ENCODE assay signal across 8 mouse cellular contexts in genomic region chrY:808991-809661, GRCm38 (mm10). TPM values are rescaled to one million over a fixed set of nuclear protein-coding genes. Genes with fewer than 3 reads are reported as not detected.
A peak's percentile ranks its signal among the peaks of the same experiment; 100 is the strongest.
DNase-seq lines count a peak whose midpoint lies in the region; ATAC-seq and TF ChIP-seq lines count a peak whose summit lies in the region.

No protein-coding gene starts in this region.

- intact Hi-C loops in left cerebral cortex, adult 2 months (cut with DNase I) = no loop called here

- H3K4me2 ChIP-seq in forebrain, embryonic 16.5 days (ENCODE audit: low read length) = peak overlapping the region; percentile 28
- H3K4me2 ChIP-seq in kidney, embryonic 16.5 days (replicated peaks; ENCODE audit: low read depth, low read length) = peak overlapping the region; percentile 44
- H3K4me2 ChIP-seq in midbrain, embryonic 14.5 days (ENCODE audit: low read length) = peak overlapping the region; percentile 38

- H3K27me3 ChIP-seq in forebrain, embryonic 16.5 days (replicated peaks; ENCODE audit: control insufficient read depth, insufficient read depth, low read length) = no peaks in the 10 kb centered on the region
- no peaks in the 10 kb centered on the region for H3K27me3 ChIP-seq in kidney, embryonic 16.5 days (ENCODE audit: insufficient read depth, low read length)
- H3K27me3 ChIP-seq in midbrain, embryonic 14.5 days (ENCODE audit: control insufficient read depth, insufficient read depth, low read length) = no peaks in the 10 kb centered on the region

- WGBS in forebrain, embryonic 16.5 days = 0% methylated on average over 4 of the region's 15 CpGs
- 0% methylated on average over 3 of the region's 15 CpGs for WGBS in kidney, embryonic 16.5 days
- 0% methylated on average over 12 of the region's 15 CpGs for WGBS in midbrain, embryonic 14.5 days

- no peak for TF ChIP-seq CTCF in layer of hippocampus, adult 2 months (conservative IDR thresholded peaks at IDR 0.05)
- TF ChIP-seq CTCF in left cerebral cortex, adult 2 months (IDR thresholded peaks at IDR 0.05) = no peak

- no peak overlapping the region for H3K27ac ChIP-seq in forebrain, embryonic 16.5 days (ENCODE audit: low read length)
- peak overlapping the region; percentile 63 for H3K27ac ChIP-seq in kidney, embryonic 16.5 days (ENCODE audit: low read length)
- no peak overlapping the region for H3K27ac ChIP-seq in midbrain, embryonic 14.5 days (replicated peaks; ENCODE audit: low read depth, low read length)
- H3K27ac ChIP-seq in layer of hippocampus, adult 2 months = no peak overlapping the region
- no peak overlapping the region for H3K27ac ChIP-seq in left cerebral cortex, adult 2 months

- H3K9ac ChIP-seq in forebrain, embryonic 16.5 days (replicated peaks; ENCODE audit: low read depth, low read length) = no peak overlapping the region
- no peak overlapping the region for H3K9ac ChIP-seq in kidney, embryonic 16.5 days (replicated peaks; ENCODE audit: low read length)
- H3K9ac ChIP-seq in midbrain, embryonic 14.5 days (replicated peaks; ENCODE audit: low read length) = no peak overlapping the region

- peak; percentile 39 for DNase-seq in urinary bladder, postnatal 14 days (ENCODE audit: low spot score)
- no peak for DNase-seq in urinary bladder, adult 2 months (ENCODE audit: low spot score)
- DNase-seq in midbrain, embryonic 14.5 days = peak; percentile 37
- no peak for DNase-seq in layer of hippocampus, adult 2 months (ENCODE audit: low spot score in 2 of 2)
- DNase-seq in left cerebral cortex, adult 2 months (ENCODE audit: extremely low spot score in 1 of 2, low spot score in 2 of 2) = no peak

- H3K4me3 ChIP-seq in forebrain, embryonic 16.5 days (replicated peaks; ENCODE audit: low read length) = no peak overlapping the region
- peak overlapping the region; percentile 27 for H3K4me3 ChIP-seq in kidney, embryonic 16.5 days (ENCODE audit: low read length)
- H3K4me3 ChIP-seq in midbrain, embryonic 14.5 days (replicated peaks; ENCODE audit: low read depth, low read length) = no peak overlapping the region
- H3K4me3 ChIP-seq in layer of hippocampus, adult 2 months = no peak overlapping the region
- H3K4me3 ChIP-seq in left cerebral cortex, adult 2 months = no peak overlapping the region

- ATAC-seq in forebrain, embryonic 16.5 days = peak; percentile 55
- peak; percentile 94 for ATAC-seq in kidney, embryonic 16.5 days (ENCODE audit: low FRiP score, low TSS enrichment)
- ATAC-seq in midbrain, embryonic 14.5 days (ENCODE audit: low FRiP score, low TSS enrichment) = peak; percentile 48
- no peak for ATAC-seq in megakaryocyte progenitor cell, adult 5-6 weeks (replicated peaks; ENCODE audit: poor library complexity)

- no peaks in the 10 kb centered on the region for H3K4me1 ChIP-seq in forebrain, embryonic 16.5 days (replicated peaks; ENCODE audit: control insufficient read depth, insufficient read depth, low read length)
- no peaks in the 10 kb centered on the region for H3K4me1 ChIP-seq in kidney, embryonic 16.5 days (ENCODE audit: insufficient read depth, low read length)
- H3K4me1 ChIP-seq in midbrain, embryonic 14.5 days (ENCODE audit: control insufficient read depth, insufficient read depth, low read length) = no peaks in the 10 kb centered on the region

- H3K36me3 ChIP-seq in forebrain, embryonic 16.5 days (ENCODE audit: control insufficient read depth, insufficient read depth) = no peaks in the 10 kb centered on the region
- no peaks in the 10 kb centered on the region for H3K36me3 ChIP-seq in kidney, embryonic 16.5 days (ENCODE audit: insufficient read depth, low read length)
- no peaks in the 10 kb centered on the region for H3K36me3 ChIP-seq in midbrain, embryonic 14.5 days (ENCODE audit: control insufficient read depth, insufficient read depth, low read length)

- no peaks in the 10 kb centered on the region for H3K9me3 ChIP-seq in forebrain, embryonic 16.5 days (ENCODE audit: control insufficient read depth, low read length)
- H3K9me3 ChIP-seq in kidney, embryonic 16.5 days (ENCODE audit: low read length) = no peaks in the 10 kb centered on the region
- H3K9me3 ChIP-seq in midbrain, embryonic 14.5 days (ENCODE audit: control insufficient read depth, low read length) = no peaks in the 10 kb centered on the region

RNA-seq across cellular contexts. Expression of gene Uba1y, which starts 9.3 kb away (rescaled TPM):
- polyA plus RNA-seq in urinary bladder, adult 2 months (2012; rRNA removed) = 0.03 TPM in 1 of 2 replicates, not detected in the other
- 0.09 and 0.14 TPM in 2 replicates for polyA plus RNA-seq in forebrain, embryonic 16.5 days (2015; fragmentation: Nextera tagmentation; extraction: Ambion mirVana)
- not detected in 2 replicates for polyA plus RNA-seq in kidney, embryonic 16.5 days (2015; fragmentation: Nextera tagmentation; extraction: Ambion mirVana)
- polyA plus RNA-seq in midbrain, embryonic 14.5 days (2014; fragmentation: Nextera tagmentation; extraction: Ambion mirVana) = 0.29 TPM in 1 of 2 replicates, not detected in the other
- not detected in 2 replicates for total RNA-seq in megakaryocyte progenitor cell, adult 5-6 weeks (2015)
- total RNA-seq in megakaryocyte progenitor cell, adult 5-6 weeks (2017) = not detected in 2 replicates
- not detected for total RNA-seq in layer of hippocampus, adult 2 months (2021)
- not detected for total RNA-seq in left cerebral cortex, adult 2 months (2021)

RNA-seq across cellular contexts. Expression of gene Zfy1, which starts 11.9 kb away (rescaled TPM):
- polyA plus RNA-seq in urinary bladder, adult 2 months (2012; rRNA removed) = not detected in 2 replicates
- polyA plus RNA-seq in forebrain, embryonic 16.5 days (2015; fragmentation: Nextera tagmentation; extraction: Ambion mirVana) = not detected in 2 replicates
- not detected in 2 replicates for polyA plus RNA-seq in kidney, embryonic 16.5 days (2015; fragmentation: Nextera tagmentation; extraction: Ambion mirVana)
- not detected in 2 replicates for polyA plus RNA-seq in midbrain, embryonic 14.5 days (2014; fragmentation: Nextera tagmentation; extraction: Ambion mirVana)
- not detected in 2 replicates for total RNA-seq in megakaryocyte progenitor cell, adult 5-6 weeks (2015)
- total RNA-seq in megakaryocyte progenitor cell, adult 5-6 weeks (2017) = not detected in 2 replicates
- not detected for total RNA-seq in layer of hippocampus, adult 2 months (2021)
- total RNA-seq in left cerebral cortex, adult 2 months (2021) = not detected

Comparison
In these comparisons a context has a peak if more than half of its experiments do, and no peak if none do; other contexts are left out.
1. DNase-seq: peak in urinary bladder, postnatal 14 days (single experiment) and midbrain, embryonic 14.5 days (single experiment); none in urinary bladder, adult 2 months (single experiment), layer of hippocampus, adult 2 months (0 of 2) and left cerebral cortex, adult 2 months (0 of 2).
2. Peak in every context shown above with its lines, with median percentiles within 50 percentile points of each other: H3K4me2 ChIP-seq.